Mouse (Mus musculus) kidney, adult 2 months (tissue): ENCODE results near the gene Ugt3a1. TPM values are rescaled to one million over a fixed set of nuclear protein-coding genes. Genes with fewer than 3 reads are reported as not detected.

Experiments used
- DNase-seq: peaks from one replicate; pipeline ENCODE4 v3.0.0; 2021
- H3K27ac ChIP-seq: fragments of 200-500 bp; 2 replicates; pipeline ENCODE4 v1.5.1; 2012; ENCODE audit warnings: low read depth, low read length, control low read depth, inconsistent platforms; ENCODE audit not compliant: insufficient read depth
- H3K27me3 ChIP-seq: fragments of 200-500 bp; replicated peaks from 2 replicates; pipeline ENCODE4 v1.6.1; 2012; ENCODE audit warnings: mild to moderate bottlenecking, moderate library complexity, low read length, inconsistent platforms; ENCODE audit not compliant: control insufficient read depth, insufficient read depth
- H3K36me3 ChIP-seq: fragments of 200-500 bp; 2 replicates; pipeline ENCODE4 v1.6.1; 2012; ENCODE audit warnings: mild to moderate bottlenecking, moderate library complexity, low read length, inconsistent platforms; ENCODE audit not compliant: control insufficient read depth, insufficient read depth
- H3K4me1 ChIP-seq: fragments of 200-500 bp; 2 replicates; pipeline ENCODE4 v1.6.1; 2011; ENCODE audit warnings: low read length; ENCODE audit not compliant: control insufficient read depth, insufficient read depth
- H3K4me3 ChIP-seq: fragments of 200-500 bp; 2 replicates; pipeline ENCODE4 v1.5.1; 2011; ENCODE audit warnings: mild to moderate bottlenecking, low read depth, low read length, control low read depth; ENCODE audit not compliant: insufficient read depth
- CTCF ChIP-seq: fragments of 200-500 bp; conservative IDR thresholded peaks from 2 replicates; pipeline ENCODE4 v1.5.1; 2011; ENCODE audit warnings: low read depth, mild to moderate bottlenecking, control low read depth, low read length, moderate library complexity, mixed read lengths; ENCODE audit not compliant: insufficient read depth, insufficient read length
- POLR2A ChIP-seq: fragments of 200-500 bp; IDR thresholded peaks from one replicate; pipeline ENCODE4 v1.6.1; 2011; ENCODE audit warnings: low read depth, low read length, control low read depth
- WGBS: fragments of 180-500 bp; shearing (Covaris S2); methylation state at CpG from one replicate; pipeline ENCODE4 v1.1.7; 2018; 5-methylcytosine and 5-hydroxymethylcytosine counted together
- polyA plus RNA-seq: library from polyadenylated mRNA; depleted of rRNA; stranded (reverse); fragments of >200 nt; gene quantifications from 2 replicates; pipeline ENCODE4 v1.2.3, GENCODE M21; 2012; rRNA removed

The Ugt3a1 gene
- polyA plus RNA-seq, 1 experiment: 203 TPM

DNA sequence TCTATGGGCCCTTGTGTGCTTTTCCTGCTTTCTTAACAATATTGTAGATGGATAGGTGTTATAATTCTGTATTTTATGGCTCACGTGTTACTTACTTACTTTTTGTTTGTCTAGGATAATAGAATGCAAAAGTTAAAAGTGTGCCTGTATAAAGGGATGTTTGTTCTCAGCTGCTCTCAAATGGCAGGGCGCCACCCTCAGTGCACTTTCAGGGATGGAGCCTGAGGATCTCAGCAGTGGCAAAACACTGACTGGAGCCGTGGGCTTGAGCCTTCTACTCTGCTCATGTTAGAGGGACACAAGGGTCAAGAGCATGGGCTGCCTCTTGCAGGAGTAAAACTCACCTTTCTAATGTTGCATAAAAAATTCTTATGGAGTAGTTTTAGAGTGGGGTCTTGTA, 60.3 kb downstream of the Ugt3a1 start:
- Histone ChIP-seq H3K27ac (peak overlapping the region; percentile 89), H3K36me3 (no peaks in the 10 kb centered on the region), H3K4me1 (peaks cover 3% of the 10 kb centered on the region; the same call in 1 of the 2 replicates), H3K27me3 (no peaks in the 10 kb centered on the region), H3K4me3 (peak overlapping the region; percentile 50)
- DNase-seq: peak; percentile 50
- TF ChIP-seq POLR2A: no peak
- peak; percentile 17; the same call in 1 of the 2 replicates for TF ChIP-seq CTCF
- WGBS: 41% methylated on average over 3 of the region's 3 CpGs

DNA sequence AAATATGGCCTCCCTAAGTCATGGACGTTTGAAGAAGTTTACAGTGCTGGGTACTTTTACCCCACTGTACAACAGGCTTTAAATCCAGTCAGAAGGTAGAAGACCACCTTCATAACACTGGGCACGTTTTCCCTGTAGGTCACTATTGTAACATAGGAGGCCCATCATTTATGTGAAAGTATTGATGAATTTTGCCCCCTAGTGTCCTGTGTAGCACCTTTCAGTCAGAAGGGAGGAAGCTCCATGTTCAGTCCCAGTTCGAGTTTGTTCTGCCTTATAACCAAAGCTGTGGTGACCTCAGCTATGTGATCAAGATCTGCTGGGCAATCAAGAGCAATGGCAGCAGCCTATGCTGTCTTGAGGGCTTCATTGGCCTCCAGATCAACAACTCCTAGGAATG, 72.1 kb downstream of the Ugt3a1 start:
- TF ChIP-seq POLR2A: no peak
- TF ChIP-seq CTCF: no peak
- Histone ChIP-seq H3K27ac (no peak overlapping the region), H3K36me3 (no peaks in the 10 kb centered on the region; the same call in 1 of the 2 replicates), H3K27me3 (no peaks in the 10 kb centered on the region), H3K4me1 (no peaks in the 10 kb centered on the region), H3K4me3 (no peak overlapping the region)
- DNase-seq: no peak
- 40% methylated on average over 3 of the region's 3 CpGs for WGBS

DNA sequence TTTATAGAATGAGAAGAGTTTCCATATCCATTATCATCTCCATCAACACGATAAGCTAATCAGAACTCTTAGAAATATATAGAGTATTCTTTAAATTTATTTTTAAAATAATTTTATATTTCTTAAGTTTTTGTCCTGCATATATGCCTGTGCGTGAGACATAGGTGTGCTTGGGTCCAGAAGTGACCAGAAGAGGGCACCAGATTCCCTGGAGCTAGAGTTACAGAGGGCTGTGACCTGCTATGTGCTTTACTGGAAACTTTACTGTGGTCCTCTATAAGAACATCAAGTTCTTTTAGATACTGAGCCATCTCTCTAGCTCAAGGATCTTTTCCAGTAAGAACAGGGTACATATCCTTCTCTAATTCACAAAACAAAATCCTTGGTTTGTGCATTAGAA, 86.1 kb downstream of the Ugt3a1 start:
- Histone ChIP-seq H3K36me3 (no peaks in the 10 kb centered on the region), H3K27ac (no peak overlapping the region), H3K4me3 (no peak overlapping the region), H3K4me1 (no peaks in the 10 kb centered on the region), H3K27me3 (no peaks in the 10 kb centered on the region; the same call in 1 of the 2 replicates)
- 73% methylated on average over 2 of the region's 2 CpGs for WGBS
- no peak for DNase-seq
- no peak for TF ChIP-seq POLR2A
- TF ChIP-seq CTCF: 0 out of 2 replicates have a peak, but pooled peaks have one; percentile 31

Other genes starting within 250 kb of the Ugt3a1 start
- 46.6 and 52.9 TPM in 2 replicates for gene Nadk2, start 205.6 kb upstream of the Ugt3a1 start, polyA plus RNA-seq
- gene Lmbrd2, start 136.3 kb upstream of the Ugt3a1 start, polyA plus RNA-seq: 21.2 and 32.4 TPM in 2 replicates
- 0.92 and 1.0 TPM in 2 replicates for gene Skp2, start 121.5 kb upstream of the Ugt3a1 start, polyA plus RNA-seq
- 486 and 522 TPM in 2 replicates for gene Ugt3a2, start 58.7 kb downstream of the Ugt3a1 start, polyA plus RNA-seq
- gene Capsl, start 159.1 kb downstream of the Ugt3a1 start, polyA plus RNA-seq: 0.33 and 0.46 TPM in 2 replicates